Mouse (Mus musculus) kidney, adult 9 months (tissue): ENCODE results near the gene Zic4.

Experiments
- DNase-seq: peaks from one replicate; pipeline ENCODE4 v3.0.0; 2022

Zic4 gene

GRCm38 (mm10) chr9:91405753-91406178, 43.6 kb downstream of the Zic4 start:
- no peak for DNase-seq

DNA sequence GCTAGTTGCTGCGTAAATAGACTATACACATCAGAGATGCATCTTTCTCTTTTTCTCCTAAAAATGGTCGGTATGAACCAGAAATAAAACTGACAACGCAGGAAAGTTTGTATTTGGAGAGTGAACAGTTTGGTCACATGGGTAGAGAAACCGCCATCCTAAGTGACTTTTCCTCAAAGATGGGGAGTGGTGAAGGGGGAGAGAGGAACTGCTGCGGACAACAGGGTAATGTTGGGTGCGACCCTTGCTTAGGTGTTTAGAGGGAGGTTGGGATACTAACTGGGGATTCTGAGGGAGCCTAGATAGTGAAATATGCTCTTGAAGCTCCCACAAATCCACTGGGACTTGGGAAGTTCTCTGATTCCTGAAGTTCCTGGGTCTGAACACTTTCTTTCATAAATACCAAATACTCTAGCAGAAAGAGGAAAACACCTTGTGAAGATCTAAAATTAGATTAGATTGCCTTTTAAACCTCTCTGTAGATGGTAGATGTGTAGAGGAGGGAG, 44.1 kb downstream of the Zic4 start:
- DNase-seq, result no peak

DNA sequence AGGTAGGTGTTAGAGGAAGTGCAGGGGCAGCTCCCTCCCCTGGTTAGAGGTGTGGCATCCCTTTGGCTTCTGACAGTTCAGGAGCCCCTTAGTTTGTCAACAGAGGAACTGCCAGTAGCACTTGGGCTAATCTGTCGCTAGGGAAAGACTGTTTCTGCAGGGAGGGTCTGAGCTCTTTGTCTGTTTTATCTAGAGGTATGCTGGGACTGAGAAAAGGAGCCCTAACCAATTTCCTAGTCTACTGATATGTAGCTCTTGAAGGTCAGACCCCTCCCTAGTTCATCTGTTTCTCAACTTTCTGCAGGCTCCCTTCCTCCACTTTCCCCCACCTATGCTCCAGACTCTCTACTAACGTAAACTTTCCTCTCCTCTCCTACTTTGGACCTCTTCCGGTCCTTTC, 47.6 kb downstream of the Zic4 start:
- DNase-seq, result no peak

- DNase-seq, result no peak
Observed at GRCm38 (mm10) chr9:91414007-91414661, 51.9 kb downstream of the Zic4 start.

DNA sequence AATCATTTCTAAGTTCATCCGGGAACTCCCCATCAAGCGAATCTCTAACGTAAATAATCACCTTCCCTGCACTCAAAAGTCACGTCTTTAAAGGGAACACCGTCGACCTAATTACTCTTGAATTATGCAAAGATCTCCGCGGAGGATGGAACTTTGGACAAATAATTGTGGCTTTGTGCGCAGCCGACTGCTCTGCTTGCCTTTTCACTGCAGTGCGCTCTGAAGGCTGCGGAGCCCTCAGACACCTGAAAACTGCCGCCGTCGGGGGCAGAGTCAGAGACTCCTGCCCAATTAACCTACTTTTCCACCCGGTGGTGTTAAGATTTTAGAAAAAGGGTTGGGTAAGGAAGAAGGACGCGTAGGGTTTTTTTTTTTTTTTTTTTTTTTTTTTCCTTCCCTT, 58.2 kb downstream of the Zic4 start:
- no peak for DNase-seq
